Mouse (Mus musculus) hindbrain, postnatal 0 days (tissue): ENCODE data around the gene Gm8020. TPM values are rescaled to one million over a fixed set of nuclear protein-coding genes. Genes with fewer than 3 reads are reported as not detected.
A peak's percentile ranks its signal among the peaks of the same experiment; 100 is the strongest.
"Not testable (repeated sequence)": the region's sequence is repeated elsewhere in the genome, so short reads cannot be mapped to it uniquely, and the experiment has no call there.

Source experiments
- ATAC-seq: fragments of 200-750 bp; cut with Nextera tagmentation; 2 replicates; pipeline ENCODE4 v1.8.0; 2017; ENCODE audit warnings: mild to moderate bottlenecking, moderate TSS enrichment, moderate library complexity
- DNase-seq: peaks from one replicate; pipeline ENCODE4 v3.0.0-alpha.2; 2015; ENCODE audit warnings: low spot score
- H3K27ac ChIP-seq: fragments of 300-500 bp; sonication (generic); 2 replicates; pipeline ENCODE4 v1.5.1; 2014; ENCODE audit warnings: mild to moderate bottlenecking
- H3K27me3 ChIP-seq: fragments of 300-500 bp; sonication (generic); 2 replicates; pipeline ENCODE4 v1.6.1; 2014; ENCODE audit warnings: low read length, mixed read lengths; ENCODE audit not compliant: insufficient read depth
- H3K36me3 ChIP-seq: fragments of 300-500 bp; sonication (generic); 2 replicates; pipeline ENCODE4 v1.6.1; 2014; ENCODE audit warnings: low read length, mixed read lengths; ENCODE audit not compliant: insufficient read depth
- H3K4me1 ChIP-seq: fragments of 300-500 bp; sonication (generic); 2 replicates; pipeline ENCODE4 v1.6.1; 2014; ENCODE audit warnings: antibody characterized with exemption, low read length, mixed read lengths; ENCODE audit not compliant: insufficient read depth
- H3K4me2 ChIP-seq: fragments of 300-500 bp; sonication (generic); 2 replicates; pipeline ENCODE4 v1.6.1; 2014; ENCODE audit warnings: low read depth, mild to moderate bottlenecking, low read length, moderate library complexity, mixed read lengths
- H3K4me3 ChIP-seq: fragments of 300-500 bp; sonication (generic); 2 replicates; pipeline ENCODE4 v1.5.1; 2014; ENCODE audit warnings: low read length
- H3K9ac ChIP-seq: fragments of 300-500 bp; sonication (generic); replicated peaks from 2 replicates; pipeline ENCODE4 v1.6.1; 2014; ENCODE audit warnings: mild to moderate bottlenecking, low read length, moderate library complexity, mixed read lengths
- H3K9me3 ChIP-seq: fragments of 300-500 bp; sonication (generic); 2 replicates; pipeline ENCODE4 v1.6.1; 2016; ENCODE audit warnings: low read length, mixed read lengths
- WGBS: fragments of 180-500 bp; shearing (Covaris S2); extraction: QIAGEN DNeasy Blood & Tissue Kit; methylation state at CpG from one replicate; pipeline ENCODE4 v1.1.7; 2014; 5-methylcytosine and 5-hydroxymethylcytosine counted together
- polyA plus RNA-seq: library from polyadenylated mRNA; unstranded; fragments of >200 nt; fragmentation: Nextera tagmentation; extraction: Ambion mirVana; gene quantifications from 2 replicates; pipeline ENCODE4 v1.2.1, GENCODE M21; 2015
- total RNA-seq: library from RNA; depleted of rRNA; stranded (reverse); fragments of >200 nt; gene quantifications from 2 replicates; pipeline ENCODE4 v1.2.3, GENCODE M21; 2014; rRNA removed

Gm8020 gene
- total RNA-seq (not detected in 2 replicates), polyA plus RNA-seq (not detected in 2 replicates)

DNA sequence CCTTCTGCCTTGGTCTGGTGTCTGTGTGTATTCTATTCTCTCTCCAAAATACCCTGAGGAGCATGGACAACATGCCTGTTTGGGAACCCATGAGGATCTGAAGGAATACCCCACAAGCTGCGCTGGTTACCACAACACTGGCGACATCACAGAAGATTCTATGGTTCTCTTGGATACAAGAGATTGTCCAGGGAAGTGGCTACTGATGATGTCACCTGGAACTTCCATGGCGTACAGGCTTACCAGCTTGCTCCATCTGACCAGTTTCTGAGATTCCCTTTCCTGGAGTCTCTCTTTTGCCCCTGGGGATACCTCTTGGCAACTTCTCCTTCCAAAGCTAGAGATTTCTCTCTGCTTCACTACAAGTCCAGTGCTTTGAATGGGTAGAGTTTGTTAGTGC lies at the start of gene Gm8020:
Gene Gm8020 (minus strand): TSS at position 101 of the 400 bp plus-strand sequence.
- WGBS = 93% methylated on average over 2 of the region's 3 CpGs
- not testable (repeated sequence) for H3K9ac ChIP-seq, H3K27me3 ChIP-seq, H3K27ac ChIP-seq, H3K4me1 ChIP-seq, H3K9me3 ChIP-seq, ATAC-seq, H3K36me3 ChIP-seq, DNase-seq, H3K4me2 ChIP-seq, H3K4me3 ChIP-seq

DNA sequence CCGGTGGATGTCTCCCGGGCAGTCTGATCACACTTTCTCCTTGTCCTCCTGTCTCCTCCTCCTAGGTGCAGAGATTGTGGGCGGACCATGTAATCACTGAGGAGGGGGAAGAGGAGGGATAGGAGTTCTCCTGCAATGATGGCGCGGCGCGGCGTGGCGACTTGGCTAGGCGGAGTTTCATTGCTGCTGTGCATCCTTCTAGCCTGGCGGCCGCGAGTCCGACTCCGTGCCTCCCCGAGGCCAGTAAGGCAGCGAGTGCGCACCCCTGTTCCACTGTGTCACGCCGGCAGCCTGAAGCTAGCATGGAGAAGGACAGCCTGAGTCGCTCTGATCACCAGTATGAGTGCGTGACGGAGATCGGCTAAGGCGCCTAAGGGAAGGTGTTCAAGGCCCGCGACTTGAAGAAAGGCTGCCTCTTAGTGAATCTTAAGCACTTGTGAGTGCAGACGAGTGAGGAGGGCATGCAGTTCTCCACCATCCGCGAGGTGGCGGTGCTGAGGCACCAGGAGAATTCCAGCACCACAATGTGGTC lies 41.1 kb upstream of the Gm8020 start:
- H3K36me3 ChIP-seq, H3K4me3 ChIP-seq, H3K9me3 ChIP-seq, H3K27me3 ChIP-seq, H3K4me1 ChIP-seq, H3K27ac ChIP-seq, H3K4me2 ChIP-seq, DNase-seq, H3K9ac ChIP-seq: not testable (repeated sequence)
- ATAC-seq = peak; percentile 84
- WGBS = 11% methylated on average over 24 of the region's 31 CpGs

GRCm38 (mm10) chr14:42542316-42543169 lies 40.4 kb upstream of the Gm8020 start:
- 27% methylated on average over 17 of the region's 29 CpGs for WGBS
- not testable (repeated sequence) for H3K4me3 ChIP-seq, H3K9me3 ChIP-seq, H3K9ac ChIP-seq, H3K36me3 ChIP-seq, H3K27me3 ChIP-seq, H3K27ac ChIP-seq, H3K4me1 ChIP-seq, DNase-seq, H3K4me2 ChIP-seq
- peak; percentile 2; the same call in 1 of the 2 replicates for ATAC-seq

DNA sequence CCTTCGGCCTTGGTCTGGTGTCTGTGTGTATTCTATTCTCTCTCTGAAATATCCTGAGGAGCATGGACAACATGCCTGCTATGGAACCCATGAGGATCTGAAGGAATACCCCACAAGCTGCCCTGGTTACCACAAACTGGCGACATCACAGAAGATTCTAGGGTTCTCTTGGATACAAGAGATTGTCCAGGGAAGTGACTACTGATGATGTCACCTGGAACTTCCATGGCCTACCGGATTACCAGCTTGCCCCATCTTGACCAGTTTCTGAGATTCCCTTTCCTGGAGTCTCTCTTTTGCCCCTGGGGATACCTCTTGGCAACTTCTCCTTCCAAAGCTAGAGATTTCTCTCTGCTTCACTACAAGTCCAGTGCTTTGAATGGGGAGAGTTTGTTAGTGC lies 22.0 kb upstream of the Gm8020 start, which contains the start of gene Gm8024:
Gene Gm8024 (minus strand): TSS at position 101 of the 400 bp plus-strand sequence.
- not testable (repeated sequence) for H3K9ac ChIP-seq, ATAC-seq, H3K36me3 ChIP-seq, H3K4me3 ChIP-seq, H3K27ac ChIP-seq, H3K4me2 ChIP-seq, H3K27me3 ChIP-seq, DNase-seq, H3K9me3 ChIP-seq, H3K4me1 ChIP-seq
- 96% methylated on average over 1 of the region's 3 CpGs for WGBS

DNA sequence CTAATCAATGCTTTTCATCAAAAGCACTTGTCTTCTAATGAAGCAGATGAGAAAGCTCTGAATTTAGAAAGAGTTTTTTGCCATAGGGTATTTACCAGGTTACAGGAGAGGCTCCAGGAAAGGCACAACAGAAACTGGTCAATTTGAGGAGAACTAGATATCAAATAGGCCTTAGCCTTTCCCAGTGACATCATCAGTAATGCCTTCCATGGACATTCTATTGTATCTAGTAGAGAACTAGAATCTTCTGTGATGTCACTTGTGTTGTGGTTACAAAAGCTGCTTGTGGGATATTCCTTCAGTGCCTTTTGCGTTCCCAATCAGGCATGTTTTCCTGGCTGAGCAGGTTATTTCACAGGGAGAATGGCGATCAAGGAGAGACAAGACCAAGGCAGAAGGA lies 38.6 kb downstream of the Gm8020 start, which contains the start of gene Gm8011:
Gene Gm8011 (plus strand): TSS at position 301 of the 400 bp plus-strand sequence.
- H3K4me3 ChIP-seq, H3K36me3 ChIP-seq, DNase-seq, H3K9me3 ChIP-seq, H3K27me3 ChIP-seq, H3K4me1 ChIP-seq, H3K9ac ChIP-seq, ATAC-seq, H3K4me2 ChIP-seq, H3K27ac ChIP-seq: not testable (repeated sequence)
- 64% methylated on average over 2 of the region's 2 CpGs for WGBS

Other genes starting within 250 kb of the Gm8020 start
- not detected in 2 replicates for gene Gm17026, start 242.3 kb downstream of the Gm8020 start, total RNA-seq
- gene Gm17026, start 242.3 kb downstream of the Gm8020 start, polyA plus RNA-seq = not detected in 2 replicates
- gene Gm9611, start 205.0 kb downstream of the Gm8020 start, total RNA-seq = not detected in 2 replicates
- gene Gm9611, start 205.0 kb downstream of the Gm8020 start, polyA plus RNA-seq = not detected in 2 replicates
- gene Gm7995, start 192.1 kb downstream of the Gm8020 start, total RNA-seq = not detected in 2 replicates
- not detected in 2 replicates for gene Gm7995, start 192.1 kb downstream of the Gm8020 start, polyA plus RNA-seq
- not detected in 2 replicates for gene Gm8005, start 62.7 kb downstream of the Gm8020 start, total RNA-seq
- gene Gm8005, start 62.7 kb downstream of the Gm8020 start, polyA plus RNA-seq = not detected in 2 replicates
- not detected in 2 replicates for gene Gm8011, start 38.5 kb downstream of the Gm8020 start, total RNA-seq
- gene Gm8011, start 38.5 kb downstream of the Gm8020 start, polyA plus RNA-seq = not detected in 2 replicates
- 0.21 TPM in 1 of 2 replicates, not detected in the other for gene Gm8024, start 21.9 kb upstream of the Gm8020 start, total RNA-seq
- gene Gm8024, start 21.9 kb upstream of the Gm8020 start, polyA plus RNA-seq = not detected in 2 replicates
- not detected in 2 replicates for gene Gm17124, start 97.5 kb upstream of the Gm8020 start, total RNA-seq
- not detected in 2 replicates for gene Gm17124, start 97.5 kb upstream of the Gm8020 start, polyA plus RNA-seq
- gene Gm3633, start 139.6 kb upstream of the Gm8020 start, total RNA-seq = not detected in 2 replicates
- gene Gm3633, start 139.6 kb upstream of the Gm8020 start, polyA plus RNA-seq = not detected in 2 replicates
- not detected in 2 replicates for gene Gm10378, start 153.6 kb upstream of the Gm8020 start, total RNA-seq
- not detected in 2 replicates for gene Gm10378, start 153.6 kb upstream of the Gm8020 start, polyA plus RNA-seq